Mouse (Mus musculus) mammary gland, adult 2 months (tissue): ENCODE measurements around the gene Dupd1. TPM values are rescaled to one million over a fixed set of nuclear protein-coding genes. Genes with fewer than 3 reads are reported as not detected.

Source experiments
- polyA plus RNA-seq: library from polyadenylated mRNA; depleted of rRNA; stranded (reverse); fragments of >200 nt; gene quantifications from 2 replicates; pipeline ENCODE4 v1.2.3, GENCODE M21; 2012; ENCODE audit warnings: low replicate concordance; rRNA removed

Gene Dupd1
- polyA plus RNA-seq = 6.4 TPM in 1 of 2 replicates, not detected in the other

GRCm38 (mm10) chr14:21714486-21714885 is at the start of gene Dupd1:
Gene Dupd1 (minus strand): TSS chr14:21714576.

DNA sequence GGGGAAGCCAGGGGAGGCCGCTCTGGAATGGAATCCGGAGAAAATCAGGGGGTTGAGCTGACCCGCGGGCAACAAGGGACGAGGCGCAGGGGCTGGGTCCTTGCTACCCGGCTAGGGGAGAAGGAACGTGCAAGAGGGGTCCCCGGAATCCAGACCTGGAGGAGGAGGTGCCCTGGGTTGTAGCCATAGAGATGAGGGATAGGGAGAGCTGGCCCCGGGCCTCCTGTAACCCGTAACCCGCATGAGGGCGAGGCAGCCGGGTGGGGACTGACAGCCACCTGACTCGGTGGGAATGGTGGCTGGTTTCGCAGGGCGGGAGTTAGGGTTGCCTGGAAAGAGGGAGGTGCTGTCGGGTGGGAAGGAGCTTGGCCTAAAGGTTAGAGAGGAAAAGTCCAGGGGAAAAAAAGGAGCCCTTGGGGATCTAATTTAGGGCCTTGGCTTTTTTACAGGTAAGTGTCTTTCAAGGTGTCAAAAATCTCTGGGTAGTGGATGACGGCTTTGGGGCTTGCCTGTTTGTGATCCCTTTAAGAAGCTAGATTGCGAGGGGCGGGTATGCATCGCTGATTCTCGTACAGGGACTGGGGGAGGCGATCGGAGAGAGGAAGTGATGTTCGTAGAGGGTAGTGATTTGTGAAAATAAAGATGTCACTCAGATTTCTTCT is 36.6 kb upstream of the Dupd1 start, which contains the start of gene Dusp13:
Dusp13 (minus strand) TSS at position 301 of the 662 bp plus-strand sequence.

DNA sequence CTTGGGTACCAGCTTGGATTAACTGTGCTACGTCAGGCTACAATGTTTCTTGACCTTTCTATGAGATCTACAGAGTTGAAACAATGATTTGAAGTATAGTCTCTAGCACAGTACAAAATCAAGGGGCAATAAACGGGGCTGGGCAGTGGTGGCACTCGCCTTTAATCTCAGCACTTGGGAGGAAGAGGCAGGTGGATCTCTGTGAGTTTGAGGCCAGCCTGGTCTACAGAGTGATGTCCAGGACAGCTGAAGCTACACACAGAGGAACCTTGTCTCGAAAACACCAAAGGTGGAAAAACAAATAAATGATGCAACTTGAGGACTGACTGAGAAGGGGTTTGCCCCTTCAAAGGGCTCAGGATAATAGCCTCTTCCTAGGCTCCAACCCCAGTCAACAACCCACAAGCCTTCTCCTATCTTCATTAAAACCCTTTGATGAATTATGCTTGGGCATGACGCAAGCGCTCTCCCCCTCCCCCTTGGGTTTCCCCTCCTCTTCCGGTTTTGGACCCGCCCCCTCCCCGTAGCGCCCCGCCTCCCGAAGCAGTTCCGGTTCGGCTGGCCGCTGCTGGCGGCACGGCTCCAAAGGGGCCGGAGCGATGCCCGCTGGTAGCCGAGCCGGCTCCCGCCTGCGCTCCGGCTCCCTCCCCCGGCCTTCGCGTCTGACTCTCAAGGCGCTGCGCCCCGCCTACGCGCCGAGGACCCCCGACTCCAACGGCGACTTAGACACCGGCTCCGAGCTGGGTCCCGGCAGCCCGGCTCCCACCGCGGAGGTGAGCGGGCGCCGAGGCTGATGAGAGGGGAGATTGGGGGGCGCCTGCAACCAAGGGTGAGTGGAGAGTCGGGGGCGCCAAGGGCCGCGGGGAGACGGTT is 35.9 kb upstream of the Dupd1 start, which contains the start of gene Samd8:
Samd8 (plus strand) TSS at position 524 of the 873 bp plus-strand sequence.

Other genes with a start within 250 kb of the Dupd1 start
- gene Kat6b, start 233.1 kb downstream of the Dupd1 start, polyA plus RNA-seq = 8.8 and 10.6 TPM in 2 replicates
- gene Samd8, start 36.0 kb upstream of the Dupd1 start, polyA plus RNA-seq = 9.9 and 17.4 TPM in 2 replicates
- 0.65 and 78.8 TPM in 2 replicates for gene Dusp13, start 36.6 kb upstream of the Dupd1 start, polyA plus RNA-seq
- gene Vdac2, start 110.7 kb upstream of the Dupd1 start, polyA plus RNA-seq = 105 and 114 TPM in 2 replicates
- gene Comtd1, start 134.4 kb upstream of the Dupd1 start, polyA plus RNA-seq = 13.9 and 28.7 TPM in 2 replicates